Mouse (Mus musculus): ENCODE results near the gene Lhpp.

DNA sequence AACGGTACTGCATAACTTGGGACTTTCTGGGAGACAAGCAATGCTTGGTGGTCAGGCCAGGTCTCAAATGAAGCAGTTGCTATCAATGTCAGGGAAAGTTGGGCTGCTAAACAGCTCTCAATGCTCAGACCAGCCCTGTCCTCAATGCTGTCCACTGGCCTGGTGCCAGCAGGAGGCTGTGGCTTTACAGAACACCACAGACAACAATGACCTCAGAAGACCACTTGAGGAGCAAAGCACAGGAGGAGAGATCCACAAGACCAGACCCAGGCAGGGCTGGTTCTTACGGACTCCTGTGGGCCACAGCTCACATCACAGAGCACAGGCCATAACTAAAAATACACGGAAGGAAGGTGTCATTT, 143.9 kb downstream of the Lhpp start:
- TF ChIP-seq CTCF (IDR thresholded peaks at IDR 0.05; ENCODE audit: low read depth, low read length) (no peak), GATA1 (IDR thresholded peaks at IDR 0.05; ENCODE audit: borderline replicate concordance, low read length) (no peak), POLR2AphosphoS5 (IDR thresholded peaks at IDR 0.05; ENCODE audit: insufficient replicate concordance, low read depth, low read length) (no peak), TAL1 (conservative IDR thresholded peaks at IDR 0.05; ENCODE audit: low read depth, low read length) (no peak), GATA2 (IDR thresholded peaks at IDR 0.05; ENCODE audit: borderline replicate concordance, low read depth, low read length) (no peak)

Data from G1E (cell line).